Mouse (Mus musculus): ENCODE measurements around the gene Gm6525. TPM values are rescaled to one million over a fixed set of nuclear protein-coding genes. Genes with fewer than 3 reads are reported as not detected.
A peak's percentile ranks its signal among the peaks of the same experiment; 100 is the strongest.

Gm6525 gene
- polyA plus RNA-seq, 1 experiment from 2014 or later: 0.28 TPM

GRCm38 (mm10) chr3:84149831-84150230 lies 24.1 kb upstream of the Gm6525 start:
- Histone ChIP-seq H3K27me3 (no peaks in the 10 kb centered on the region), H3K9me3 (replicated peaks) (no peaks in the 10 kb centered on the region), H3K9ac (no peak overlapping the region), H3K4me1 (replicated peaks) (peaks cover 6% of the 10 kb centered on the region), H3K4me2 (no peak overlapping the region), H3K36me3 (replicated peaks) (no peaks in the 10 kb centered on the region), H3K27ac (replicated peaks) (no peak overlapping the region), H3K4me3 (replicated peaks) (no peak overlapping the region)
- no peak for ATAC-seq (ENCODE audit: insufficient read depth)
- 84% methylated on average over 3 of the region's 3 CpGs for WGBS (ENCODE audit: insufficient replicate concordance)

GRCm38 (mm10) chr3:84154721-84155141 lies 19.2 kb upstream of the Gm6525 start:
- H3K4me3 ChIP-seq (replicated peaks): peak overlapping the region; percentile 76
- no peaks in the 10 kb centered on the region for H3K27me3 ChIP-seq
- 2% methylated on average over 12 of the region's 12 CpGs for WGBS (ENCODE audit: insufficient replicate concordance)
- peak overlapping the region; percentile 100 for H3K4me2 ChIP-seq
- peak overlapping the region; percentile 91 for H3K27ac ChIP-seq (replicated peaks)
- H3K9ac ChIP-seq: peak overlapping the region; percentile 91
- no peaks in the 10 kb centered on the region for H3K36me3 ChIP-seq (replicated peaks)
- peaks cover 22% of the 10 kb centered on the region for H3K4me1 ChIP-seq (replicated peaks)
- H3K9me3 ChIP-seq (replicated peaks): no peaks in the 10 kb centered on the region
- ATAC-seq (ENCODE audit: insufficient read depth): no peak

GRCm38 (mm10) chr3:84155146-84155545 lies 18.8 kb upstream of the Gm6525 start:
- Histone ChIP-seq H3K4me1 (replicated peaks) (peaks cover 22% of the 10 kb centered on the region), H3K36me3 (replicated peaks) (no peaks in the 10 kb centered on the region), H3K27ac (replicated peaks) (peak overlapping the region; percentile 91), H3K9me3 (replicated peaks) (no peaks in the 10 kb centered on the region), H3K9ac (peak overlapping the region; percentile 91), H3K4me2 (peak overlapping the region; percentile 100), H3K27me3 (no peaks in the 10 kb centered on the region), H3K4me3 (replicated peaks) (peak overlapping the region; percentile 76)
- peak; percentile 77 for ATAC-seq (ENCODE audit: insufficient read depth)
- WGBS (ENCODE audit: insufficient replicate concordance): under 1% methylated on average over 27 of the region's 27 CpGs

- Histone ChIP-seq H3K4me1 (replicated peaks) (peaks cover 22% of the 10 kb centered on the region), H3K4me3 (replicated peaks) (peak within 1 kb of the TSS; percentile 76), H3K27me3 (no peaks in the 10 kb centered on the region), H3K27ac (replicated peaks) (peak within 1 kb of the TSS; percentile 91), H3K9ac (peak within 1 kb of the TSS; percentile 91), H3K4me2 (peak within 1 kb of the TSS; percentile 100), H3K9me3 (replicated peaks) (no peaks in the 10 kb centered on the region), H3K36me3 (replicated peaks) (no peaks in the 10 kb centered on the region)
- under 1% methylated on average over 29 of the region's 29 CpGs for WGBS (ENCODE audit: insufficient replicate concordance)
- ATAC-seq (ENCODE audit: insufficient read depth): peak; percentile 96
Measured at GRCm38 (mm10) chr3:84155558-84156006, 18.3 kb upstream of the Gm6525 start, which contains the start of gene Mnd1. Mnd1 (minus strand) TSS chr3:84155786.

- ATAC-seq (ENCODE audit: insufficient read depth): no peak
- Histone ChIP-seq H3K9ac (no peak overlapping the region), H3K9me3 (replicated peaks) (no peaks in the 10 kb centered on the region), H3K4me1 (replicated peaks) (peaks cover 22% of the 10 kb centered on the region), H3K36me3 (replicated peaks) (no peaks in the 10 kb centered on the region), H3K27ac (replicated peaks) (0 out of 2 replicates have a peak overlapping the region, but pooled peaks have one; percentile 91), H3K4me2 (peak overlapping the region; percentile 100), H3K27me3 (no peaks in the 10 kb centered on the region), H3K4me3 (replicated peaks) (peak overlapping the region; percentile 76)
- 57% methylated on average over 6 of the region's 6 CpGs for WGBS (ENCODE audit: insufficient replicate concordance)
Measured at GRCm38 (mm10) chr3:84156105-84156504, 17.8 kb upstream of the Gm6525 start.

GRCm38 (mm10) chr3:84157011-84157410 lies 16.9 kb upstream of the Gm6525 start:
- no peak overlapping the region for H3K4me3 ChIP-seq (replicated peaks)
- H3K36me3 ChIP-seq (replicated peaks): no peaks in the 10 kb centered on the region
- H3K27me3 ChIP-seq: no peaks in the 10 kb centered on the region
- H3K9me3 ChIP-seq (replicated peaks): no peaks in the 10 kb centered on the region
- 73% methylated on average over 4 of the region's 4 CpGs for WGBS (ENCODE audit: insufficient replicate concordance)
- no peak for ATAC-seq (ENCODE audit: insufficient read depth)
- peaks cover 22% of the 10 kb centered on the region for H3K4me1 ChIP-seq (replicated peaks)
- H3K9ac ChIP-seq: no peak overlapping the region
- no peak overlapping the region for H3K27ac ChIP-seq (replicated peaks)
- H3K4me2 ChIP-seq: no peak overlapping the region

GRCm38 (mm10) chr3:84157559-84158350 lies 16.1 kb upstream of the Gm6525 start:
- Histone ChIP-seq H3K9ac (no peak overlapping the region), H3K27me3 (no peaks in the 10 kb centered on the region), H3K9me3 (replicated peaks) (no peaks in the 10 kb centered on the region), H3K4me1 (replicated peaks) (peaks cover 22% of the 10 kb centered on the region), H3K4me2 (no peak overlapping the region), H3K27ac (replicated peaks) (no peak overlapping the region), H3K36me3 (replicated peaks) (no peaks in the 10 kb centered on the region), H3K4me3 (replicated peaks) (no peak overlapping the region)
- 68% methylated on average over 4 of the region's 4 CpGs for WGBS (ENCODE audit: insufficient replicate concordance)
- ATAC-seq (ENCODE audit: insufficient read depth): no peak

- H3K4me1 ChIP-seq (replicated peaks): no peaks in the 10 kb centered on the region
- H3K4me2 ChIP-seq: no peak overlapping the region
- no peak overlapping the region for H3K4me3 ChIP-seq (replicated peaks)
- no peaks in the 10 kb centered on the region for H3K27me3 ChIP-seq
- H3K9me3 ChIP-seq (replicated peaks): no peaks in the 10 kb centered on the region
- H3K36me3 ChIP-seq (replicated peaks): no peaks in the 10 kb centered on the region; the same call in 1 of the 2 replicates
- 73% methylated on average over 3 of the region's 3 CpGs for WGBS (ENCODE audit: insufficient replicate concordance)
- ATAC-seq (ENCODE audit: insufficient read depth): no peak
- no peak overlapping the region for H3K27ac ChIP-seq (replicated peaks)
- H3K9ac ChIP-seq: no peak overlapping the region
Measured at GRCm38 (mm10) chr3:84165391-84165790, 8.5 kb upstream of the Gm6525 start.

- no peaks in the 10 kb centered on the region for H3K9me3 ChIP-seq (replicated peaks)
- H3K27me3 ChIP-seq: no peaks in the 10 kb centered on the region
- WGBS (ENCODE audit: insufficient replicate concordance): 54% methylated on average over 5 of the region's 5 CpGs
Measured at GRCm38 (mm10) chr3:84166073-84166472, 7.8 kb upstream of the Gm6525 start.

GRCm38 (mm10) chr3:84168943-84169342 lies 5.0 kb upstream of the Gm6525 start:
- Histone ChIP-seq H3K4me1 (replicated peaks) (no peaks in the 10 kb centered on the region), H3K27ac (replicated peaks) (no peak overlapping the region), H3K9ac (no peak overlapping the region), H3K4me3 (replicated peaks) (no peak overlapping the region), H3K36me3 (replicated peaks) (no peaks in the 10 kb centered on the region; the same call in 1 of the 2 replicates), H3K27me3 (no peaks in the 10 kb centered on the region), H3K4me2 (no peak overlapping the region), H3K9me3 (replicated peaks) (no peaks in the 10 kb centered on the region)
- 43% methylated on average over 6 of the region's 6 CpGs for WGBS (ENCODE audit: insufficient replicate concordance)
- no peak for ATAC-seq (ENCODE audit: insufficient read depth)

More at GRCm38 (mm10) chr3:84166073-84166472, 7.8 kb upstream of the Gm6525 start:
- Histone ChIP-seq H3K4me2 (no peak overlapping the region), H3K36me3 (replicated peaks) (no peaks in the 10 kb centered on the region; the same call in 1 of the 2 replicates), H3K4me1 (replicated peaks) (no peaks in the 10 kb centered on the region), H3K9ac (no peak overlapping the region), H3K27ac (replicated peaks) (no peak overlapping the region), H3K4me3 (replicated peaks) (no peak overlapping the region)
- no peak for ATAC-seq (ENCODE audit: insufficient read depth)

- Histone ChIP-seq H3K27ac (replicated peaks) (no peak overlapping the region), H3K9me3 (replicated peaks) (no peaks in the 10 kb centered on the region), H3K9ac (no peak overlapping the region), H3K4me2 (no peak overlapping the region), H3K4me3 (replicated peaks) (no peak overlapping the region), H3K4me1 (replicated peaks) (no peaks in the 10 kb centered on the region), H3K27me3 (no peaks in the 10 kb centered on the region), H3K36me3 (replicated peaks) (no peaks in the 10 kb centered on the region; the same call in 1 of the 2 replicates)
- ATAC-seq (ENCODE audit: insufficient read depth): no peak
- WGBS (ENCODE audit: insufficient replicate concordance): 52% methylated on average over 8 of the region's 8 CpGs
Measured at GRCm38 (mm10) chr3:84169393-84170005, 4.4 kb upstream of the Gm6525 start.
